Mouse (Mus musculus): ENCODE measurements around the gene Dip2b. TPM values are rescaled to one million over a fixed set of nuclear protein-coding genes. Genes with fewer than 3 reads are reported as not detected.

Dip2b gene
- polyA plus RNA-seq, 1 experiment from 2014 or later = 18.8 TPM

DNA sequence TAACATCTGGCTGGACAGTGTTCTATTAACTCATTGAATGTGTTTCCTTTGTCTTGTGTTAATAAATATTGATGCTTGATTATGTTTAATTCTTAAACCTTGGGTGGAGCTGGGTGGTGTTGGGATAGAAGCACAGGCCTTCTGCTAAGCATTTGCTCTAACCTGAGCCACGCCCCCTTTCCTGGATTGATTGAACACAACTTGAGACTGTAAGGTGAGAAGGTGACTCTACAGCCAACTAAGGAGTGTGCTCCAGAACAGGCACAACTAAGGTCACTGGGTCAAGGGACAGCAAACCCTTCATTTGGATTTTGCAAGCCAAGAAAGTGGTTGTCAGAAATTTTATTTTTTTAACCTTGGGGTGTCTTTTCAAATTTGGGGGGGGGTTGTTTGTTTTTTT is 180.9 kb downstream of the Dip2b start:
- Histone ChIP-seq H3K4me3 (no peak overlapping the region), H3K9ac (no peak overlapping the region), H3K4me2 (no peak overlapping the region), H3K9me3 (replicated peaks) (peaks cover 8% of the 10 kb centered on the region), H3K27me3 (no peaks in the 10 kb centered on the region), H3K4me1 (no peaks in the 10 kb centered on the region), H3K36me3 (ENCODE audit: poor library complexity, severe bottlenecking) (peaks cover 45% of the 10 kb centered on the region), H3K27ac (no peak overlapping the region)
- WGBS = 78% methylated on average over 1 of the region's 1 CpGs
- no peak for ATAC-seq

- Histone ChIP-seq H3K27me3 (no peaks in the 10 kb centered on the region), H3K27ac (no peak overlapping the region), H3K36me3 (ENCODE audit: poor library complexity, severe bottlenecking) (peaks cover 36% of the 10 kb centered on the region), H3K4me1 (no peaks in the 10 kb centered on the region), H3K9me3 (replicated peaks) (peaks cover 8% of the 10 kb centered on the region), H3K9ac (no peak overlapping the region), H3K4me3 (no peak overlapping the region), H3K4me2 (no peak overlapping the region)
- ATAC-seq = no peak
- 84% methylated on average over 7 of the region's 7 CpGs for WGBS
These were observed 182.5 kb downstream of the Dip2b start for GRCm38 (mm10) chr15:100220916-100221315.

DNA sequence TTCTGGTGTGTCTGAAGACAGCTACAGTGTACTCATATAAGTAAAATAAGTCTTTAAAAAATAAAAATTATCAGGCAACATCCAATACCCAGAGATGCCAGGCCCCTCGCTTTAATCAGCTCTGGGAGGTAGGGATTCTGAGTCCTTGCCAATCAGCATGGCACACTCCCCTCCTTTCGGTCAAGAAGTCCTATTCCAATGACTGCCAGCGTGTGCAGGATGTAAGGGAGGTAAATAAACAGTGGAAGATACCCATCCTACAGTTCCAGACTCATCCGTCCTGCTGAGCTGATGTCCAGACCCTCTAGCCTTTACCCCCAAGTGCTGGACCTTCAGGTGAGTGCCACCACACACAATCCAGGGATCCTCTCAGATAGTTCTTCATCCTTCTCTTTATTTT is 186.9 kb downstream of the Dip2b start:
- no peak for ATAC-seq
- Histone ChIP-seq H3K9me3 (replicated peaks) (peaks cover 8% of the 10 kb centered on the region), H3K9ac (no peak overlapping the region), H3K4me2 (no peak overlapping the region), H3K4me1 (peaks cover 24% of the 10 kb centered on the region), H3K27me3 (no peaks in the 10 kb centered on the region), H3K27ac (no peak overlapping the region), H3K4me3 (no peak overlapping the region), H3K36me3 (ENCODE audit: poor library complexity, severe bottlenecking) (peaks cover 15% of the 10 kb centered on the region)
- WGBS = 97% methylated on average over 4 of the region's 4 CpGs

DNA sequence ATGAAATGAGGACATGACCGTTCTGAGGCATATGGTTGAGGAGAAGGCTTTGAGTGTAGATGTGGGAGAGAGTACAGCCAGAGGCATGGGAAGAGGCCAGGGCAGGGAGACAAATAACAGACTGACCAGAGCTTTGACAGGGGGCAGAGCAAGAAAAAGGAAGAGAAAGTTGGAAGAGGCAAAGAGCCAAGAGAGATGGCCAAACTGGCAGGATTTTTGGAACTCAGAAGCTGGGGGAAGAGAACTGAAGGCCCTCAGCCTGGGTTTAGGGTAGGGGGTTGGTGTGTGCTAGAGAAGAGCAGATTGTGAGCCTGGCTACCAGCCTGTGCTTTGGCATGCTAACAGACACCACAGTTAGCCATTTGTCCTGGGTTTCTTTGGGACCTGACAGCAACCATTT is 187.4 kb downstream of the Dip2b start:
- H3K9ac ChIP-seq = no peak overlapping the region
- peaks cover 29% of the 10 kb centered on the region for H3K4me1 ChIP-seq
- no peak overlapping the region for H3K27ac ChIP-seq
- no peaks in the 10 kb centered on the region for H3K27me3 ChIP-seq
- H3K4me3 ChIP-seq = no peak overlapping the region
- peaks cover 8% of the 10 kb centered on the region for H3K9me3 ChIP-seq (replicated peaks)
- WGBS = 93% methylated on average over 1 of the region's 1 CpGs
- no peak overlapping the region for H3K4me2 ChIP-seq
- no peak for ATAC-seq
- H3K36me3 ChIP-seq (ENCODE audit: poor library complexity, severe bottlenecking) = peaks cover 15% of the 10 kb centered on the region

- WGBS = 7% methylated on average over 17 of the region's 17 CpGs
These were observed 188.7 kb downstream of the Dip2b start for GRCm38 (mm10) chr15:100227031-100227662.

GRCm38 (mm10) chr15:100227663-100228534 is 189.4 kb downstream of the Dip2b start, which contains the start of gene Atf1:
Gene Atf1 (plus strand): TSS chr15:100227819.
- Histone ChIP-seq H3K9me3 (replicated peaks) (peaks cover 4% of the 10 kb centered on the region), H3K27ac (peak within 1 kb of the TSS; percentile 100), H3K9ac (peak within 1 kb of the TSS; percentile 98), H3K4me1 (peaks cover 30% of the 10 kb centered on the region), H3K36me3 (ENCODE audit: poor library complexity, severe bottlenecking) (peaks cover 17% of the 10 kb centered on the region), H3K4me3 (peak within 1 kb of the TSS; percentile 81), H3K27me3 (no peaks in the 10 kb centered on the region), H3K4me2 (peak within 1 kb of the TSS; percentile 70)
- ATAC-seq = peak; percentile 79
- under 1% methylated on average over 42 of the region's 133 CpGs for WGBS

More at GRCm38 (mm10) chr15:100227031-100227662, 188.7 kb downstream of the Dip2b start:
- peak overlapping the region; percentile 100 for H3K27ac ChIP-seq
- no peaks in the 10 kb centered on the region for H3K27me3 ChIP-seq
- H3K4me3 ChIP-seq = peak overlapping the region; percentile 81
- peaks cover 8% of the 10 kb centered on the region for H3K9me3 ChIP-seq (replicated peaks)
- H3K9ac ChIP-seq = peak overlapping the region; percentile 98
- ATAC-seq = peak; percentile 67
- H3K4me1 ChIP-seq = peaks cover 30% of the 10 kb centered on the region
- peaks cover 15% of the 10 kb centered on the region for H3K36me3 ChIP-seq (ENCODE audit: poor library complexity, severe bottlenecking)
- peak overlapping the region; percentile 70 for H3K4me2 ChIP-seq

DNA sequence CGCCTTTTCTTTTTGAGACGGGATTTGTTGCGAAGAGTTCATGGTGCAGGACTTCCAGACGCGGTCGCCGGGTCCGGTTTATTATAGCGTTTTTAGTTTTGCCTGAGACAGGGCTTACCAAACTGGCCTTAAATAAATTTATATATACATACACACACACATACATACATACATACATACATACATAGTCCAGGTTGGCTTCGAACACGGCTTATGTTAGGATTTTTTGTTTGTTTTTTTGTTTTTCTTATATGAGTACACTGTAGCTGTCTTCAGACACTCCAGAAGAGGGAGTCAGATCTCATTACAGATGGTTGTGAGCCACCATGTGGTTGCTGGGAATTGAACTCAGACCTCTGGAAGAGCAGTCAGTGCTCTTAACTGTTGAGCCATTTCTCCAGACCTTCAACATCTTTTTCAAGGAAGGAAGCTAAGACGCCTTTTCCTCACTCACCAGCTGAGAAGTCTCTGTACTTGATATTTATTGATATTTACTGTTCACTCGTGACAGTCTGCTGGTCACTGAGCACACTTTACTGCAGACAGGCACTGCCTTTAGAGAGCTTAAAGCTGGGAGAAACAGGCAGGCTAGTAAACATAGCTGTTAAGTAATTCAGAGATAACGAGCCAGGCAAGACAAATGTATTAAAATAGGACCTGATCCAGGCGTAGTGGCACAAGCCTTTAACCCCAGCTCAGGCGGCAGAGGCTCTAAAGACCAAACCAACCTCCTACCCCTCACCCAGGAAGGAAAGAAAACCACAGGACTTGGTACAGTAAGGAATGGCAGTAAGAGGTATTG is 190.3 kb downstream of the Dip2b start:
- ATAC-seq = peak; percentile 20; the same call in 1 of the 2 replicates
- Histone ChIP-seq H3K4me3 (peak overlapping the region; percentile 81), H3K9me3 (replicated peaks) (no peaks in the 10 kb centered on the region), H3K27me3 (no peaks in the 10 kb centered on the region), H3K9ac (peak overlapping the region; percentile 98), H3K4me2 (peak overlapping the region; percentile 70), H3K36me3 (ENCODE audit: poor library complexity, severe bottlenecking) (peaks cover 18% of the 10 kb centered on the region), H3K4me1 (peaks cover 30% of the 10 kb centered on the region), H3K27ac (peak overlapping the region; percentile 100)
- 13% methylated on average over 16 of the region's 16 CpGs for WGBS

GRCm38 (mm10) chr15:100230655-100231054 is 192.2 kb downstream of the Dip2b start:
- 59% methylated on average over 1 of the region's 1 CpGs for WGBS
- Histone ChIP-seq H3K4me3 (no peak overlapping the region), H3K27ac (no peak overlapping the region), H3K4me1 (peaks cover 30% of the 10 kb centered on the region), H3K9ac (no peak overlapping the region), H3K9me3 (replicated peaks) (no peaks in the 10 kb centered on the region), H3K27me3 (no peaks in the 10 kb centered on the region), H3K36me3 (ENCODE audit: poor library complexity, severe bottlenecking) (peaks cover 31% of the 10 kb centered on the region), H3K4me2 (no peak overlapping the region)
- no peak for ATAC-seq

DNA sequence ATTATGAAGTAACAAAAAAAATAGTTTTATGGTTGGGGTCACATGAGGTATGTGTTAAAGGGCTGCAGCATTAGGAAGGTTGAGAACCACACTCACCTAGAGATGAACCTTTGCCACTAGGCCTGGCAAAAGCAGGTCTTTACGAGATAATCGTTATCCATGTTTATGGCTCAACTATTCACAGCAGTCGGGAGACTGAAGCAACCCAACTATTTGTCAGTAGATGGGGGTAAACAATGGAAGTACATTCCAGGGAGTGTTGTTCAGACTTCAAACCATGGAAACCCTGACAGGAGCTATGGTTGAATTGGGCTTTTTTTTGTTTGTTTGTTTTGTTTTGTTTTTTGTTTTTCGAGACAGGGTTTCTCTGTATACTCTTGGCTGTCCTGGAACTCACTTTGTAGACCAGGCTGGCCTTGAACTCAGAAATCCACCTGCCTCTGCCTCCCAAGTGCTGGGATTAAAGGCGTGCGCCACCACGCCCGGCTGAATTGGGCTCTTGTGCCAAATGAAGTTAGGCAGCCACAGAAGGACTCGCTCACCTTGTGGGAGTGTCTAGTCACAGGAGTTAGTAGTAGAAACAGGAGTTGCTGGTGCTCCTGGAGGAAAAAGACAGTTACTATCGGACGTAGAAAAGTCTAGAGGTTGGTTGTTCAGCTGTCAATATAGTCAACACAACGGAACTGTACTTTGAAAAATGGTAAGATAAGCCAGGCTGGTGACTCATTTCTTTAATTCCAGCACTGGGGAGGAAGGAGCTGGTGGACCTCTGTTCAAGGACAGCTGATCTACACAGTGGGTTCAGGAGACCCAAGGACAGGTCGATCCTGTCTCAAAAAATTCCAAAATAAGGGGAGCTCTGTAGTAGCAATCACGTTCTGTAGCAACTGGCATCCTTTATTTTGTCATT is 193.4 kb downstream of the Dip2b start:
- no peaks in the 10 kb centered on the region for H3K9me3 ChIP-seq (replicated peaks)
- 88% methylated on average over 14 of the region's 14 CpGs for WGBS
- peaks cover 25% of the 10 kb centered on the region for H3K4me1 ChIP-seq
- H3K36me3 ChIP-seq (ENCODE audit: poor library complexity, severe bottlenecking) = peaks cover 42% of the 10 kb centered on the region
- H3K27me3 ChIP-seq = no peaks in the 10 kb centered on the region
- ATAC-seq = no peak
- no peak overlapping the region for H3K4me3 ChIP-seq
- H3K27ac ChIP-seq = no peak overlapping the region
- H3K9ac ChIP-seq = no peak overlapping the region
- no peak overlapping the region for H3K4me2 ChIP-seq

DNA sequence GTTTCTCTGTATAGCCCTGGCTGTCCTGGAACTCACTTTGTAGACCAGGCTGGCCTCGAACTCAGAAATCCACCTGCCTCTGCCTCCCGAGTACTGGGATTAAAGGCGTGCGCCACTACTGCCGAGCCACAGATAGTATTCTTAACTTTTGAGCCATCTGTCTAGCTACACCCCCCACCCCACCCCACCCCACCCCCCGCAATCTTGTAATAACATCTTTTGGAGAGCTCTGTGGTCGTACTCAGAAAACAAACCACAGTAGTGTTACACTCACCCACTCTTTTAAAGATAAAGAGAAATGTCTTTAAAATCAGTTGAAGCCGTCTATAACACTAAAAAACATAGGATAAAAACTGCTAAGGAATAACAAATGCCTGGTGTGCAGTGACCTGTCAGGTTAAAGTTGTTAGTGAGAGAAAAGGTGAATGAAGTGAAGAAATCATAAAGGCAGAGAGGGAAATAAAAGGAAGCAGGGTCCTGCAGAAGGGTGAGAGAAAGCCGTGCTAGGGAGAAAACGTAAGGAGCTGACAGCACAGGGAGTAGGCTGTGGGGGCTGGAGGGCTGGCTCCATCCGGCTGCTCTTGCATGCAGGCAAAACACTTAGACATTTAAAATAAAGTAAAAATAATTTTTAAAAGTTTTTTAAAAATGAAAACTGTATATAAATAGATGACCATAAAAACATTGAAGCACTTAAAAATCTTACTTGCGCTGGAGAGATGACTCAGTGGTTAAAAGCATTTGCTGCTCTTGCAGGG is 196.9 kb downstream of the Dip2b start:
- WGBS = 91% methylated on average over 12 of the region's 12 CpGs

More for the DNA sequence above, 196.9 kb downstream of the Dip2b start:
- Histone ChIP-seq H3K4me1 (peaks cover 6% of the 10 kb centered on the region), H3K27ac (no peak overlapping the region), H3K9ac (no peak overlapping the region), H3K9me3 (replicated peaks) (no peaks in the 10 kb centered on the region), H3K4me2 (no peak overlapping the region), H3K36me3 (ENCODE audit: poor library complexity, severe bottlenecking) (peaks cover 72% of the 10 kb centered on the region), H3K4me3 (no peak overlapping the region), H3K27me3 (no peaks in the 10 kb centered on the region)
- ATAC-seq = no peak
